Mouse (Mus musculus) lung, adult 2 months (tissue): Measurements from ENCODE around the gene Tfap4. TPM values are rescaled to one million over a fixed set of nuclear protein-coding genes. Genes with fewer than 3 reads are reported as not detected.

ENCODE experiments used
- DNase-seq: peaks from one replicate; pipeline ENCODE4 v3.0.0; 2022
- H3K4me1 ChIP-seq: fragments of 200-500 bp; 2 replicates; pipeline ENCODE4 v1.6.1; 2011; ENCODE audit warnings: low read length; ENCODE audit not compliant: control insufficient read depth, insufficient read depth
- H3K4me3 ChIP-seq: fragments of 200-500 bp; replicated peaks from 2 replicates; pipeline ENCODE3; 2011; ENCODE audit warnings: low read depth, mild to moderate bottlenecking, control low read depth, low read length; ENCODE audit errors: extremely low read depth
- CTCF ChIP-seq: fragments of 200-500 bp; IDR thresholded peaks from 2 replicates; pipeline ENCODE4 v1.5.1; 2011; ENCODE audit warnings: mild to moderate bottlenecking, low read length, control low read depth; ENCODE audit not compliant: insufficient read depth
- POLR2A ChIP-seq: fragments of 200-500 bp; IDR thresholded peaks from 2 replicates; pipeline ENCODE4 v1.6.1; 2011; ENCODE audit warnings: low read depth, mild to moderate bottlenecking, control low read depth, low read length, borderline replicate concordance; ENCODE audit errors: extremely low read depth
- WGBS: fragments of 180-500 bp; shearing (Covaris S2); methylation state at CpG from one replicate; pipeline ENCODE4 v1.1.7; 2018; 5-methylcytosine and 5-hydroxymethylcytosine counted together
- polyA plus RNA-seq: library from polyadenylated mRNA; depleted of rRNA; stranded (reverse); fragments of >200 nt; gene quantifications from 2 replicates; pipeline ENCODE4 v1.2.3, GENCODE M21; 2012

Gene Tfap4
- polyA plus RNA-seq, 1 experiment: 6.9 TPM

GRCm38 (mm10) chr16:4600701-4601310 lies 41.2 kb upstream of the Tfap4 start:
- peaks cover 38% of the 10 kb centered on the region for H3K4me1 ChIP-seq
- WGBS: 68% methylated on average over 9 of the region's 9 CpGs

GRCm38 (mm10) chr16:4599616-4600015 lies 40.0 kb upstream of the Tfap4 start:
- DNase-seq: no peak
- H3K4me3 ChIP-seq: no peak overlapping the region
- WGBS: 78% methylated on average over 3 of the region's 3 CpGs
- no peak for TF ChIP-seq POLR2A
- TF ChIP-seq CTCF: no peak
- H3K4me1 ChIP-seq: peaks cover 30% of the 10 kb centered on the region

More at GRCm38 (mm10) chr16:4600701-4601310, 41.2 kb upstream of the Tfap4 start:
- DNase-seq: peak; percentile 4
- H3K4me3 ChIP-seq: no peak overlapping the region
- TF ChIP-seq POLR2A (no peak), CTCF (no peak)

DNA sequence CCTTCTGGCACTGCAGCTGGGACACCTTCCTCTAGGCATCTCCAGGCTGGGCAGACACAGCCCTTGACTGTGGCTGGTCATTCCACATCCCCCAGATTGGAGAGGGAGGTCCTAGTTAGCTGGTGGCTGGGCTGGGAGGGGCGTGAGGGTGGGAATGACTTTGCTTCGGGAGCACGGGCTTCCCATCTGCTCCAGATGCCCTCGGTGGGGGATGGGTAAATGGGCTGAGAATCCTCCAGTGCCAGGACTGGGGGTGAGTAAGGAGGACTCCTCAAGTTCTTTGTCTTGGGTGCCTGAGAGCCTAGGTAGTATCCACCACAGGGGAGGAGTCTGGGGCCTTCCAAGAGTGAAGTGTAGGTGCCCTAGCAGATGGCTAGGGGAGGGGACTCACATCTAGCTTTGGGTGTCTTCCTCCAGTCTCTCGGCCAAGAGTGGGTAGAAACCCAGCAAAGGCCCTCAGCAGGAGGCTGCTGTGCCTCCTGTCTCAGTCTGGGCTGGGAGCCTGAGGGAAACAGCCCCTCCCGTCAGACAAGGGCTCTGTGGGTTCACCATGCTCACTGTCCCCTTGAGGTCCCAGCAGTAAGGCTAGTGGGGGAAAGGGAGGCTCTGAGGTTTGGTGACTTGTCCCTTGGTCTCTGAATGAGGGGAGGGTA lies 39.4 kb upstream of the Tfap4 start:
- peak; percentile 3 for DNase-seq
- TF ChIP-seq CTCF (no peak), POLR2A (no peak)
- 34% methylated on average over 6 of the region's 6 CpGs for WGBS
- H3K4me1 ChIP-seq: peaks cover 25% of the 10 kb centered on the region
- no peak overlapping the region for H3K4me3 ChIP-seq

DNA sequence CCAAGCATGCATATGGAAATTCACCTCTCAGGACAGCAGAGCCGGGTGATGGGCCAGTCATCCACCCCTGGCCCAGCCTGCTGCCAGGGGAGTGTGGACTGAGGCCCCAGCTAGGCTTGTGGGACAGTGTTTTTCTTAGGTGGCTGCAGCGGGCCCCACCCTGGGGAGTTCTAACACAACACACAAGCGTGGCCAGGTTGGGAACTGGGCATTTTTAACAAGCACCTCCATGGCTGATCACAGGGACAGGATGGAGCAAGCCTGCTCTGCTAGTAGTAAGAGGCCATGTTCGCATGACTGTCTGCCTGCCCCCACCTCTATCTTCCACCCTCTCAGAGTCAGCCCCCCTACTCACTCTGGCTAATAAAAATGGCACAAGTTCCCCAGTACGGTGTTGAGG lies 38.4 kb upstream of the Tfap4 start:
- TF ChIP-seq CTCF: no peak
- TF ChIP-seq POLR2A: no peak
- DNase-seq: peak; percentile 3
- Histone ChIP-seq H3K4me3 (no peak overlapping the region), H3K4me1 (peaks cover 26% of the 10 kb centered on the region)
- WGBS: 69% methylated on average over 5 of the region's 5 CpGs

DNA sequence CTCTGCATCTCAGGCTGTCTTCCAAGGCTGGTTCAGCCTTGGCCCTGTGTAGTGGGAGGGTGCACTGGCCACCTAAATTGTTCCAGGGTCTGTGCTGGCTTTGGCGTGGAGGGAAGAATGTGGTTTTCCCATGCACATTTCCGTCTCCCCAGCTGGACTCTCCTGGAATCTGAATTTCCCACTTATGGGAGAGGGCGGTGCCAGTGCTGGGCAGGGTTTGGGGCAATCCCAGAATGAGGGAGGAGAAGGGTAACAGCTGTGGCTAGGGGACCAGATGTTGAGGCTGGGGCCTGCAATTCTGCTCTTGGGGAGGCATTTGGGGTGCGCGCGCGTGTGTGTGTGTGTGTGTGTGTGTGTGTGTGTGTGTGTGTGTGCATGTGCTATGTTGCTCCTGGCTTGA lies 37.6 kb upstream of the Tfap4 start:
- H3K4me3 ChIP-seq: no peak overlapping the region
- WGBS: 52% methylated on average over 7 of the region's 7 CpGs
- DNase-seq: peak; percentile 22
- H3K4me1 ChIP-seq: peaks cover 24% of the 10 kb centered on the region
- no peak for TF ChIP-seq CTCF
- no peak for TF ChIP-seq POLR2A

GRCm38 (mm10) chr16:4596836-4597235 lies 37.2 kb upstream of the Tfap4 start:
- Histone ChIP-seq H3K4me1 (peaks cover 21% of the 10 kb centered on the region), H3K4me3 (no peak overlapping the region)
- WGBS: 29% methylated on average over 2 of the region's 2 CpGs
- TF ChIP-seq CTCF (no peak), POLR2A (no peak)
- no peak for DNase-seq

DNA sequence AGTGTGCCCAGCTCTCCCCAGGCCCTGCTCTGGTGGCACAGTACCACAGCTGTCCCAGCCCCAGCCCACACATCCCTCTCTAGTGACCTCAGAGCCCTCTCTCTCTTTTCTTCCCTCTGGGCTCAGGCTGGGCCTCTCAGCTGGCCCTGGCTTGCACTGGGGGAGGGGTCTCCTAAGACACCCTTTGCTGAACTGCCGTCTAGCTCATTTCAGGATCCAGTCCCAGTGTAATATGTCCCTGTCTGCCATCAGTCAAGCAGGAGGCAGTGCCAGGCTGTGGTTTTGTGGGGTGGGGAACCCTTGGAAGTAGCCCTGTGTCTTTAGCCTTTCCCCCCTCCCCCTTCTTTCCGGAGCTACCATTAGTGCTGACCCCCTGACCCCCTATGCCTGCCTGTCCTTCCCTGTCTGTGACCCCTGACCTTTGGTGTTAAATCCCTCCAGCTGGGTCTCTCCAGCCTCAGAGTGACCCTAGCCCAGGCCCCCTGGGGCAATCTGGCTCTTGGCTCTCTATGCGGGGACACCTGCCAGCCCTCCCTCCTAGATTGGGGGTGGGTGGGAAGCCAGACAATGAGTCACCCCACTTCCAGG lies 36.6 kb upstream of the Tfap4 start:
- 20% methylated on average over 3 of the region's 3 CpGs for WGBS
- TF ChIP-seq CTCF (no peak), POLR2A (no peak)
- peak overlapping the region; percentile 33 for H3K4me3 ChIP-seq
- no peak for DNase-seq
- peaks cover 21% of the 10 kb centered on the region for H3K4me1 ChIP-seq

GRCm38 (mm10) chr16:4595527-4595963 lies 35.9 kb upstream of the Tfap4 start:
- TF ChIP-seq POLR2A: no peak
- TF ChIP-seq CTCF: no peak
- H3K4me1 ChIP-seq: peaks cover 18% of the 10 kb centered on the region
- peak overlapping the region; percentile 85 for H3K4me3 ChIP-seq
- peak; percentile 60 for DNase-seq
- 21% methylated on average over 5 of the region's 5 CpGs for WGBS

DNA sequence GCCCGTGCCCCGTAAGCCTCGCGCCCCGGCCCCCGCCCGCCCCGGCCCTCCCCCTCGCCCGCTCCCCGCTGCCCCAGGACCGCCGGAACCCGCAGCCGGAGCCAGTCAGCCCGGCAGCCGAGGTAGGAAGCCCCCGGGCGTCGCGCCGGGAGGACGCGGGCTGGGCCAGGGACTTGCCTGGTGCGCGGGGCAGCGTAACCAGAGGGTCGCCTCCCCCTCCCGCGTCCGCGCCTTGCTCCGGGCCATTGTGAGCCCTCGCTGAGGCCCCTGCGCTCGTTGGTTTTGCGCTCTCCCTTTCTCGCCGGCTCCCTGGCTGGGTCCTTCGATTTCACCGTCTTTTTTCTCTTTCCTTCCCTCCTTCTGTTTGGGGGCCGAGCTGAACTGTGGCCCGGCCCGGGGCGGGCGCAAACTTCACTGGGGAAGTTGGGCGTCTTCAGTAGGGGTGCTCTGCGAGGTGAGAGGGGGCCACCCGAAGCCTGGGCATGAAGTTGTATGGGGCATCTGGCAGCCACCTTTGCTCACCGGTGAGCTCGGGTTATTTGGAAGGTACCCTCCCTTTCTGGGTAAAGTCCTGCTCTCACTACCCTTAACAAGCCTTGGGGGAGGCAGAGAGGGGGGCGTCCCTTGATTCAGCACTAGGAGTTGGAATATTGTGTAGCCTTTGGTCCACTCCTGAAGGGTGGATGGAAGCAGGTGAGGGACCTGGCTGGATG lies 35.3 kb upstream of the Tfap4 start:
- under 1% methylated on average over 47 of the region's 52 CpGs for WGBS
- Histone ChIP-seq H3K4me3 (peak overlapping the region; percentile 85), H3K4me1 (peaks cover 18% of the 10 kb centered on the region)
- TF ChIP-seq CTCF: no peak
- no peak for TF ChIP-seq POLR2A
- DNase-seq: no peak
